Mouse (Mus musculus): Measurements from ENCODE around the gene Rab1b. TPM values are rescaled to one million over a fixed set of nuclear protein-coding genes. Genes with fewer than 3 reads are reported as not detected.

Gene Rab1b
- polyA plus RNA-seq, 1 experiment from 2014 or later: 90.6 TPM

- Histone ChIP-seq H3K27me3 (ENCODE audit: insufficient read depth, low read length) (0 out of 2 replicates have a peak, but pooled peaks cover 8% of the 10 kb centered on the region), H3K9me3 (ENCODE audit: low read length) (no peaks in the 10 kb centered on the region), H3K4me1 (ENCODE audit: insufficient read depth) (peaks cover 5% of the 10 kb centered on the region), H3K4me3 (ENCODE audit: low read depth, low read length) (peak overlapping the region; percentile 91), H3K9ac (replicated peaks) (peak overlapping the region; percentile 68), H3K36me3 (replicated peaks; ENCODE audit: insufficient read depth, low read length) (peaks cover 2% of the 10 kb centered on the region; the same call in 1 of the 2 replicates), H3K4me2 (ENCODE audit: low read depth, low read length) (peak overlapping the region; percentile 99), H3K27ac (ENCODE audit: low read depth) (peak overlapping the region; percentile 51; the same call in 1 of the 2 replicates)
- DNase-seq: peak; percentile 89
- peak; percentile 93 for TF ChIP-seq CTCF (IDR thresholded peaks at IDR 0.05; ENCODE audit: low read depth)
- TF ChIP-seq EP300 (IDR thresholded peaks at IDR 0.05; ENCODE audit: low read depth): no peak
- ATAC-seq: peak; percentile 91
- WGBS (ENCODE audit: insufficient replicate concordance): under 1% methylated on average over 70 of the region's 83 CpGs
Measured at GRCm38 (mm10) chr19:5117494-5118383, 10.9 kb upstream of the Rab1b start.

DNA sequence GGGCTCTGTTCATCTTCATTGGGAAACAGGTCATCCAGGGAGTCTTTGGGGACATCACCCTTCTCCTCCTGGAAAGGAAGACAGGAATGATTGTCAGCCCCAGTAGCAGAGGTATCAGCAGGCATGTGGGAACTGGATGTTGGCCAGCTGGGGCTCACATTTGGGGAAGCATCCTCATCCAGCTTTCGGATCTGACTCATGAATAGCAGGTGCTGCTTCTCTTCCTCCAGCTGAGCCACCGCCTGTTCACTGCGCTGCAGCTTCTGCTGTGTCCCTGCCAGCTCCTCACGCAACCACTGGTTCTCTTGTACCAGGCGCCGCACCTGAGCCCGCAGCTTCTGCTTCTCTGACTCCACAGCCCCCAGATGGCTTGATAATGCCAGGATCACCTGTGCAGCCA lies 6.9 kb upstream of the Rab1b start:
- Histone ChIP-seq H3K27me3 (ENCODE audit: insufficient read depth, low read length) (0 out of 2 replicates have a peak, but pooled peaks cover 8% of the 10 kb centered on the region), H3K27ac (ENCODE audit: low read depth) (no peak overlapping the region), H3K36me3 (replicated peaks; ENCODE audit: insufficient read depth, low read length) (peaks cover 8% of the 10 kb centered on the region; the same call in 1 of the 2 replicates), H3K9ac (replicated peaks) (no peak overlapping the region), H3K4me2 (ENCODE audit: low read depth, low read length) (no peak overlapping the region), H3K4me3 (ENCODE audit: low read depth, low read length) (no peak overlapping the region), H3K9me3 (ENCODE audit: low read length) (no peaks in the 10 kb centered on the region), H3K4me1 (ENCODE audit: insufficient read depth) (peaks cover 7% of the 10 kb centered on the region)
- DNase-seq (no peak), ATAC-seq (no peak)
- 89% methylated on average over 7 of the region's 7 CpGs for WGBS (ENCODE audit: insufficient replicate concordance)
- no peak for TF ChIP-seq EP300 (IDR thresholded peaks at IDR 0.05; ENCODE audit: low read depth)
- no peak for TF ChIP-seq CTCF (IDR thresholded peaks at IDR 0.05; ENCODE audit: low read depth)

- H3K9me3 ChIP-seq (ENCODE audit: low read length): no peaks in the 10 kb centered on the region
- WGBS (ENCODE audit: insufficient replicate concordance): 80% methylated on average over 19 of the region's 19 CpGs
- no peak overlapping the region for H3K27ac ChIP-seq (ENCODE audit: low read depth)
- peak; percentile 60 for TF ChIP-seq CTCF (IDR thresholded peaks at IDR 0.05; ENCODE audit: low read depth)
- TF ChIP-seq EP300 (IDR thresholded peaks at IDR 0.05; ENCODE audit: low read depth): no peak
- H3K4me1 ChIP-seq (ENCODE audit: insufficient read depth): peaks cover 27% of the 10 kb centered on the region
- no peak overlapping the region for H3K4me2 ChIP-seq (ENCODE audit: low read depth, low read length)
- no peak overlapping the region for H3K9ac ChIP-seq (replicated peaks)
- H3K36me3 ChIP-seq (replicated peaks; ENCODE audit: insufficient read depth, low read length): peaks cover 11% of the 10 kb centered on the region
- DNase-seq: peak; percentile 57
- no peak overlapping the region for H3K4me3 ChIP-seq (ENCODE audit: low read depth, low read length)
- H3K27me3 ChIP-seq (ENCODE audit: insufficient read depth, low read length): no peaks in the 10 kb centered on the region
- no peak for ATAC-seq
Measured at GRCm38 (mm10) chr19:5109659-5110453, 3.0 kb upstream of the Rab1b start.

- H3K27me3 ChIP-seq (ENCODE audit: insufficient read depth, low read length): no peaks in the 10 kb centered on the region
- H3K9ac ChIP-seq (replicated peaks): no peak overlapping the region
- no peak overlapping the region for H3K4me2 ChIP-seq (ENCODE audit: low read depth, low read length)
- ATAC-seq: no peak
- H3K4me3 ChIP-seq (ENCODE audit: low read depth, low read length): no peak overlapping the region
- H3K4me1 ChIP-seq (ENCODE audit: insufficient read depth): peaks cover 27% of the 10 kb centered on the region
- no peak overlapping the region for H3K27ac ChIP-seq (ENCODE audit: low read depth)
- no peaks in the 10 kb centered on the region for H3K9me3 ChIP-seq (ENCODE audit: low read length)
- peaks cover 22% of the 10 kb centered on the region for H3K36me3 ChIP-seq (replicated peaks; ENCODE audit: insufficient read depth, low read length)
- WGBS (ENCODE audit: insufficient replicate concordance): 40% methylated on average over 4 of the region's 4 CpGs
- no peak for DNase-seq
- TF ChIP-seq CTCF (IDR thresholded peaks at IDR 0.05; ENCODE audit: low read depth) (no peak), EP300 (IDR thresholded peaks at IDR 0.05; ENCODE audit: low read depth) (no peak)
Measured at GRCm38 (mm10) chr19:5108702-5109101, 1.8 kb upstream of the Rab1b start.

- 26% methylated on average over 5 of the region's 5 CpGs for WGBS (ENCODE audit: insufficient replicate concordance)
- Histone ChIP-seq H3K9me3 (ENCODE audit: low read length) (no peaks in the 10 kb centered on the region), H3K4me2 (ENCODE audit: low read depth, low read length) (no peak overlapping the region), H3K4me1 (ENCODE audit: insufficient read depth) (peaks cover 27% of the 10 kb centered on the region), H3K27ac (ENCODE audit: low read depth) (no peak overlapping the region), H3K9ac (replicated peaks) (no peak overlapping the region), H3K4me3 (ENCODE audit: low read depth, low read length) (no peak overlapping the region), H3K27me3 (ENCODE audit: insufficient read depth, low read length) (no peaks in the 10 kb centered on the region), H3K36me3 (replicated peaks; ENCODE audit: insufficient read depth, low read length) (peaks cover 27% of the 10 kb centered on the region)
- ATAC-seq (no peak), DNase-seq (peak; percentile 43)
- TF ChIP-seq CTCF (IDR thresholded peaks at IDR 0.05; ENCODE audit: low read depth): peak; percentile 57
- no peak for TF ChIP-seq EP300 (IDR thresholded peaks at IDR 0.05; ENCODE audit: low read depth)
Measured at GRCm38 (mm10) chr19:5108271-5108575, 1.4 kb upstream of the Rab1b start.

Measured in liver, postnatal 0 days (tissue).